Mouse (Mus musculus): ENCODE results near the gene Acin1.

GRCm38 (mm10) chr14:54607226-54607625 lies 79.5 kb downstream of the Acin1 start:
- TF ChIP-seq CTCF (IDR thresholded peaks at IDR 0.05; ENCODE audit: control insufficient read depth, insufficient read depth, low read length) (no peak), POLR2A (IDR thresholded peaks at IDR 0.05; ENCODE audit: borderline replicate concordance, control insufficient read depth, low read depth, low read length) (no peak)
